In genomic region chr2:33282877-33283276, GRCm38 (mm10) we compare ENCODE assay signal across 8 mouse cellular contexts.
A peak's percentile ranks its signal among the peaks of the same experiment; 100 is the strongest.
DNase-seq lines count a peak whose midpoint lies in the region; ATAC-seq and TF ChIP-seq lines count a peak whose summit lies in the region.

No protein-coding gene starts in this region.

- TF ChIP-seq CTCF in liver, postnatal 0 days (IDR thresholded peaks at IDR 0.05; ENCODE audit: low read depth), result no peak
- TF ChIP-seq CTCF in heart, postnatal 0 days (IDR thresholded peaks at IDR 0.05; ENCODE audit: low read depth), result no peak

- no peak for DNase-seq in liver, postnatal 0 days
- DNase-seq in cerebellum, adult 18-20 months, result peak; percentile 81 to 84
- peak; percentile 62 for DNase-seq in heart, postnatal 0 days (ENCODE audit: low spot score)
- DNase-seq in lung, postnatal 25 days (ENCODE audit: low spot score), result peak; percentile 51
- DNase-seq in spleen, postnatal 36 days (ENCODE audit: low spot score in 2 of 2), result no peak
- no peak for DNase-seq in layer of hippocampus, adult 8-10 months (ENCODE audit: low spot score in 2 of 2)
- no peak for DNase-seq in left cerebral cortex, postnatal 25 days (ENCODE audit: low spot score in 2 of 2)

- H3K36me3 ChIP-seq in liver, postnatal 0 days (replicated peaks; ENCODE audit: insufficient read depth, low read length), result no peaks in the 10 kb centered on the region
- no peaks in the 10 kb centered on the region for H3K36me3 ChIP-seq in liver, embryonic 12.5 days
- no peaks in the 10 kb centered on the region for H3K36me3 ChIP-seq in heart, postnatal 0 days (replicated peaks; ENCODE audit: control insufficient read depth, insufficient read depth, low read length)

- H3K9me3 ChIP-seq in liver, postnatal 0 days (ENCODE audit: low read length), result no peaks in the 10 kb centered on the region
- no peaks in the 10 kb centered on the region for H3K9me3 ChIP-seq in liver, embryonic 12.5 days (replicated peaks)
- H3K9me3 ChIP-seq in heart, postnatal 0 days (replicated peaks; ENCODE audit: control insufficient read depth, low read length), result peaks cover 8% of the 10 kb centered on the region; the same call in 1 of the 2 replicates

- no peaks in the 10 kb centered on the region for H3K27me3 ChIP-seq in liver, postnatal 0 days (ENCODE audit: insufficient read depth, low read length)
- H3K27me3 ChIP-seq in liver, embryonic 12.5 days (replicated peaks), result no peaks in the 10 kb centered on the region
- no peaks in the 10 kb centered on the region for H3K27me3 ChIP-seq in heart, postnatal 0 days (ENCODE audit: control insufficient read depth, insufficient read depth, low read length)

- no peak for TF ChIP-seq EP300 in liver, postnatal 0 days (IDR thresholded peaks at IDR 0.05; ENCODE audit: low read depth)
- no peak for TF ChIP-seq EP300 in heart, postnatal 0 days (IDR thresholded peaks at IDR 0.05; ENCODE audit: low read depth)

- H3K9ac ChIP-seq in liver, postnatal 0 days (replicated peaks), result no peak overlapping the region
- H3K9ac ChIP-seq in liver, embryonic 12.5 days, result no peak overlapping the region
- H3K9ac ChIP-seq in heart, postnatal 0 days (replicated peaks; ENCODE audit: low read depth, low read length), result no peak overlapping the region

- 58% methylated on average over 4 of the region's 4 CpGs for WGBS in liver, postnatal 0 days (ENCODE audit: insufficient replicate concordance)
- WGBS in liver, embryonic 12.5 days (ENCODE audit: insufficient replicate concordance), result 50% methylated on average over 4 of the region's 4 CpGs
- WGBS in heart, postnatal 0 days, result 18% methylated on average over 4 of the region's 4 CpGs

- H3K27ac ChIP-seq in liver, postnatal 0 days (ENCODE audit: low read depth), result 0 out of 2 replicates have a peak overlapping the region, but pooled peaks have one; percentile 62
- H3K27ac ChIP-seq in liver, embryonic 12.5 days, result no peak overlapping the region
- H3K27ac ChIP-seq in heart, postnatal 0 days (ENCODE audit: low read depth), result peak overlapping the region; percentile 72

- peaks cover 15% of the 10 kb centered on the region for H3K4me1 ChIP-seq in liver, postnatal 0 days (ENCODE audit: insufficient read depth)
- H3K4me1 ChIP-seq in liver, embryonic 12.5 days, result no peaks in the 10 kb centered on the region
- peaks cover 8% of the 10 kb centered on the region; the same call in 1 of the 2 replicates for H3K4me1 ChIP-seq in heart, postnatal 0 days (ENCODE audit: control insufficient read depth, insufficient read depth)

- H3K4me3 ChIP-seq in liver, postnatal 0 days (ENCODE audit: low read depth, low read length), result no peak overlapping the region
- no peak overlapping the region for H3K4me3 ChIP-seq in liver, embryonic 12.5 days
- no peak overlapping the region for H3K4me3 ChIP-seq in heart, postnatal 0 days (ENCODE audit: low read depth, low read length)

- H3K4me2 ChIP-seq in liver, postnatal 0 days (ENCODE audit: low read depth, low read length), result no peak overlapping the region
- H3K4me2 ChIP-seq in liver, embryonic 12.5 days, result no peak overlapping the region
- no peak overlapping the region for H3K4me2 ChIP-seq in heart, postnatal 0 days (ENCODE audit: low read depth, low read length)

- no peak for ATAC-seq in liver, postnatal 0 days
- no peak for ATAC-seq in liver, embryonic 12.5 days
- ATAC-seq in heart, postnatal 0 days (ENCODE audit: insufficient read depth, low read depth), result peak; percentile 72

- intact Hi-C loops in left cerebral cortex, postnatal 25 days (cut with DNase I), result no loop called here

Comparison
In these comparisons a context has a peak if more than half of its experiments do, and no peak if none do; other contexts are left out.
1. DNase-seq: peak in cerebellum, adult 18-20 months (2 of 2), heart, postnatal 0 days (single experiment) and lung, postnatal 25 days (single experiment); none in liver, postnatal 0 days (single experiment), spleen, postnatal 36 days (0 of 2), layer of hippocampus, adult 8-10 months (0 of 2) and left cerebral cortex, postnatal 25 days (0 of 2).